Mouse (Mus musculus) myocyte (in vitro differentiated cells): ENCODE data around the gene Atp6v1g2.

Source experiments
- E2F4 ChIP-seq: IDR thresholded peaks from one replicate; pipeline ENCODE4 v1.6.1; 2011; ENCODE audit warnings: mild to moderate bottlenecking, control low read depth, moderate library complexity; ENCODE audit not compliant: insufficient read depth
- MAX ChIP-seq: IDR thresholded peaks from one replicate; pipeline ENCODE4 v1.6.1; 2011; ENCODE audit warnings: low read depth, mild to moderate bottlenecking, control low read depth
- MYOD1 ChIP-seq, 3 experiments: IDR thresholded peaks; one replicate each; pipeline ENCODE4 v1.6.1; 2011; ENCODE audit warnings: control low read depth in 2 of 3, low read depth in 2 of 3, mild to moderate bottlenecking in 2 of 3, moderate library complexity in 1 of 3; ENCODE audit not compliant: insufficient read length in 2 of 3, control insufficient read depth in 1 of 3
- POLR2A ChIP-seq: IDR thresholded peaks from one replicate; pipeline ENCODE4 v1.6.1; 2011; ENCODE audit warnings: low read depth, mild to moderate bottlenecking, control low read depth, moderate library complexity; ENCODE audit not compliant: insufficient read length
- POLR2AphosphoS2 ChIP-seq: IDR thresholded peaks from one replicate; pipeline ENCODE4 v1.6.1; 2011; ENCODE audit warnings: low read depth, control low read depth; ENCODE audit not compliant: insufficient read length
- TCF12 ChIP-seq: IDR thresholded peaks from one replicate; pipeline ENCODE4 v1.6.1; 2011; ENCODE audit warnings: mild to moderate bottlenecking, control low read depth; ENCODE audit not compliant: poor library complexity, insufficient read depth, severe bottlenecking

DNA sequence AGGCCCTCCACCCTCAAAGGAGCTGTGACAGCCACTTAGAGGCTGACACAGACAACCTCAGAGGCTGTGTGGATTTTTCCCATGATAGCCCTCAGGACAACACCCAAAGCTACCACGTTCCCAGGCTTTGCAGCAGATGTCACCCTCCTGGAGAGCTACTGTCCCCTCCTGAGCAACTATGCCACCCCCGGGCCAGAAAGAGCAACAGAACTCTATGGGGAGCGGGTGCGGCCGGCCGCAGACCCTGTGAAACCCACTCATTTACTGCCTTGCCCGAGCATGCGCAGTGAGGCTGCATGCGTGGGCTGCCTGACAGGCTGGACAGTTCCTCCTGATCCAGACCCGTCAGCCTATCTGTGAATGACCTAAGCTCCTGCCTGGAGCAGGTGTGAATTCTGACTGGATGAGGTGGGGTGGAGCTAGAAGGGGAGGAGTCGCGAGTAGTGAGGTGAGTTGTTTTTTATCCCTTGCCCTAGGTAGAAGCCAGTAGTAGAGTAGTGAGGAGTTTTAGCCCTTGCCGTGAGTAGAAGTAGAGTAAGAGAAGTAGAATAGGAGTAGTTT is 42.9 kb downstream of the Atp6v1g2 start:
- TF ChIP-seq POLR2A = no peak
- TF ChIP-seq MYOD1 (IDR thresholded peaks at IDR 0.05; ENCODE audit: control insufficient read depth in 1 of 3, insufficient read length in 2 of 3, low read depth in 2 of 3) = no peak
- no peak for TF ChIP-seq TCF12
- TF ChIP-seq E2F4 = no peak
- TF ChIP-seq MAX = no peak
- TF ChIP-seq POLR2AphosphoS2 = no peak
